Mouse (Mus musculus) urinary bladder, adult 2 months (tissue): ENCODE data around the gene Rin2. TPM values are rescaled to one million over a fixed set of nuclear protein-coding genes. Genes with fewer than 3 reads are reported as not detected.

Experiments
- DNase-seq: peaks from one replicate; pipeline ENCODE4 v3.0.0; 2022; ENCODE audit warnings: low spot score
- polyA plus RNA-seq: library from polyadenylated mRNA; depleted of rRNA; stranded (reverse); fragments of >200 nt; gene quantifications from 2 replicates; pipeline ENCODE4 v1.2.3, GENCODE M21; 2012

Rin2 gene
- polyA plus RNA-seq, 1 experiment, result 26.4 TPM

GRCm38 (mm10) chr2:145828603-145829002, 153.6 kb downstream of the Rin2 start:
- no peak for DNase-seq

- no peak for DNase-seq
Measured at GRCm38 (mm10) chr2:145829231-145829630, 154.2 kb downstream of the Rin2 start.

- DNase-seq, result no peak
Measured at GRCm38 (mm10) chr2:145830417-145830816, 155.4 kb downstream of the Rin2 start.

GRCm38 (mm10) chr2:145831949-145832835, 157.2 kb downstream of the Rin2 start:
- no peak for DNase-seq

GRCm38 (mm10) chr2:145832836-145833221, 157.8 kb downstream of the Rin2 start:
- DNase-seq, result no peak

- no peak for DNase-seq
Measured at GRCm38 (mm10) chr2:145833341-145833740, 158.3 kb downstream of the Rin2 start.

- no peak for DNase-seq
Measured at GRCm38 (mm10) chr2:145835920-145836319, 160.9 kb downstream of the Rin2 start.

GRCm38 (mm10) chr2:145838675-145839074, 163.7 kb downstream of the Rin2 start:
- no peak for DNase-seq

- no peak for DNase-seq
Measured at GRCm38 (mm10) chr2:145839565-145840315, 164.7 kb downstream of the Rin2 start.

- no peak for DNase-seq
Measured at GRCm38 (mm10) chr2:145840320-145840719, 165.3 kb downstream of the Rin2 start.

- no peak for DNase-seq
Measured at GRCm38 (mm10) chr2:145840910-145841870, 166.2 kb downstream of the Rin2 start.

GRCm38 (mm10) chr2:145843322-145843721, 168.3 kb downstream of the Rin2 start:
- DNase-seq, result no peak

GRCm38 (mm10) chr2:145846595-145846994, 171.6 kb downstream of the Rin2 start:
- DNase-seq, result no peak

- DNase-seq, result no peak
Measured at GRCm38 (mm10) chr2:145849170-145849905, 174.3 kb downstream of the Rin2 start.

- DNase-seq, result no peak
Measured at GRCm38 (mm10) chr2:145850779-145851178, 175.8 kb downstream of the Rin2 start.

- no peak for DNase-seq
Measured at GRCm38 (mm10) chr2:145855831-145856230, 180.8 kb downstream of the Rin2 start.

GRCm38 (mm10) chr2:145857864-145858263, 182.8 kb downstream of the Rin2 start:
- no peak for DNase-seq

GRCm38 (mm10) chr2:145859442-145859931, 184.5 kb downstream of the Rin2 start:
- no peak for DNase-seq

GRCm38 (mm10) chr2:145859932-145860801, 185.2 kb downstream of the Rin2 start:
- DNase-seq, result peak; percentile 87
